Mouse (Mus musculus) thymus, postnatal 25 days (tissue): ENCODE data around the gene Elavl4.

Experiments
- DNase-seq: peaks from one replicate; pipeline ENCODE4 v3.0.0; 2022

Elavl4 gene

GRCm38 (mm10) chr4:110157515-110158159, 194.1 kb downstream of the Elavl4 start:
- no peak for DNase-seq

GRCm38 (mm10) chr4:110155954-110156353, 195.8 kb downstream of the Elavl4 start:
- no peak for DNase-seq
